Mouse (Mus musculus) megakaryocyte progenitor cell, adult 5-6 weeks (primary cell): ENCODE measurements around the gene Gm14296. TPM values are rescaled to one million over a fixed set of nuclear protein-coding genes. Genes with fewer than 3 reads are reported as not detected.
"Not testable (repeated sequence)": the region's sequence is repeated elsewhere in the genome, so short reads cannot be mapped to it uniquely, and the experiment has no call there.

Experiments used
- ATAC-seq: replicated peaks from 2 replicates; pipeline ENCODE4 v1.8.0; 2016; ENCODE audit warnings: mild to moderate bottlenecking, moderate TSS enrichment, inconsistent platforms; ENCODE audit not compliant: poor library complexity
- total RNA-seq, 2 experiments: library from RNA; stranded (forward) in 1 of 2; stranded (reverse) in 1 of 2; fragments of 157-497, 149-512 nt in 1 of 2; fragments of 200-1000 nt in 1 of 2; gene quantifications; 2 replicates each; pipeline versions ENCODE4 v1.2.3 to v1.2.4; 2015 to 2017

The Gm14296 gene
- total RNA-seq (2015) (9.0 and 14.6 TPM in 2 replicates), total RNA-seq (2017) (8.8 and 10.6 TPM in 2 replicates)

DNA sequence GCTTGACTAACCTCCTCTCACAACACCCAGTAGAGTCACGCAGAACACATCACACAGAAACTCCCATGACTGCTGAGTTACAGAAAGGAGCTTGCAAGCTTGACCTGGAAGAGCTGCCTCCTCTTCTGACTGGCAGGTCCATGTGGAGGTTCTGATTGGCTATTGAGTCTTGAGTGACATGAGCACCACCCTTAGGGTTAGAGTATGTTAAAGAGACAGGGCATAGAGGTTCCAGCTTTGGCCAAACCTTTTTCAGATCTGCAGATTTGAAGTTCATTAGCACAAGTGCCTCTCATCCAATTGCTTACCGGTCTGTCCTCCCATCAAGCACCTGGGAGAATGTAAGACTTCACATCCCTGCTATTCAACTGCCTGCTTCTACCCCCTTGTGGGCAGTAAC, at the start of gene Gm14296:
Gm14296 (minus strand) TSS at position 101 of the 400 bp plus-strand sequence.
- not testable (repeated sequence) for ATAC-seq

DNA sequence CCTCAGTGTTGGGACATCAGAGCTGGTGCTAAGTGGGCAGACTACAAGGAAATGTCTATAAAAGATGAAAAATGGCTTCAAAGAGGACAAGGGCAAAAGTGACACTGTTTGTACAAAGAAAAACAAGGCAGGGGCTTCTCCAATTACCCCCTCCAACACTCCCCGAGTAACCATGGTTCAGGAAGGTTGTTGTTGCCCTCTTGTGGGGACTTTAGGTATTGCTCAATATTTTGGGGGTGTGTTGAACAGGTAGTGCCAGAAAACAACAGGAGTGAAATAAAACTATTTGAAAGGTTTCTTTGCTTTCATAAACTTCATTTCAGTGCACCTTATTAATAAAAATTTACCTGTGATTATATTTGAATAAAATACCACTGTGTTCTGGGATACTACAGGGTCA, 22.1 kb downstream of the Gm14296 start:
- ATAC-seq = 0 out of 2 replicates have a peak, but pooled peaks have one; percentile 63

Other genes starting within 250 kb of the Gm14296 start
- gene Gm14305, start 219.5 kb downstream of the Gm14296 start, total RNA-seq (2015) = 20.8 and 25.0 TPM in 2 replicates
- gene Gm14305, start 219.5 kb downstream of the Gm14296 start, total RNA-seq (2017) = 11.5 and 24.3 TPM in 2 replicates
- 15.9 and 18.9 TPM in 2 replicates for gene Gm14295, start 129.2 kb downstream of the Gm14296 start, total RNA-seq (2015)
- 6.0 and 48.4 TPM in 2 replicates for gene Gm14295, start 129.2 kb downstream of the Gm14296 start, total RNA-seq (2017)
- not detected in 2 replicates for gene Gm14408, start 96.7 kb downstream of the Gm14296 start, total RNA-seq (2015)
- not detected in 2 replicates for gene Gm14408, start 96.7 kb downstream of the Gm14296 start, total RNA-seq (2017)
- gene Gm14419, start 73.1 kb upstream of the Gm14296 start, total RNA-seq (2015) = 6.8 and 14.4 TPM in 2 replicates
- gene Gm14419, start 73.1 kb upstream of the Gm14296 start, total RNA-seq (2017) = 4.5 and 24.1 TPM in 2 replicates
- 0.32 TPM in 1 of 2 replicates, not detected in the other for gene Gm14401, start 146.5 kb upstream of the Gm14296 start, total RNA-seq (2015)
- gene Gm14401, start 146.5 kb upstream of the Gm14296 start, total RNA-seq (2017) = not detected in 2 replicates